Mouse (Mus musculus) CD4-positive, CD25-positive, alpha-beta regulatory T cell, adult 4 months (primary cell): ENCODE data around the gene BC035947. TPM values are rescaled to one million over a fixed set of nuclear protein-coding genes. Genes with fewer than 3 reads are reported as not detected.
"Not testable (repeated sequence)": the region's sequence is repeated elsewhere in the genome, so short reads cannot be mapped to it uniquely, and the experiment has no call there.

Source experiments
- ATAC-seq: one replicate; pipeline ENCODE4 v1.8.0; 2017
- polyA plus RNA-seq, 2 experiments: library from polyadenylated mRNA; unstranded; fragments of 100-300 nt; shearing (Covaris generic); gene quantifications; one replicate each; pipeline ENCODE4 v1.2.1; 2017

The BC035947 gene
- polyA plus RNA-seq, result under 1 TPM in 1 of 2 experiments, not detected in 1; 0.11 TPM

DNA sequence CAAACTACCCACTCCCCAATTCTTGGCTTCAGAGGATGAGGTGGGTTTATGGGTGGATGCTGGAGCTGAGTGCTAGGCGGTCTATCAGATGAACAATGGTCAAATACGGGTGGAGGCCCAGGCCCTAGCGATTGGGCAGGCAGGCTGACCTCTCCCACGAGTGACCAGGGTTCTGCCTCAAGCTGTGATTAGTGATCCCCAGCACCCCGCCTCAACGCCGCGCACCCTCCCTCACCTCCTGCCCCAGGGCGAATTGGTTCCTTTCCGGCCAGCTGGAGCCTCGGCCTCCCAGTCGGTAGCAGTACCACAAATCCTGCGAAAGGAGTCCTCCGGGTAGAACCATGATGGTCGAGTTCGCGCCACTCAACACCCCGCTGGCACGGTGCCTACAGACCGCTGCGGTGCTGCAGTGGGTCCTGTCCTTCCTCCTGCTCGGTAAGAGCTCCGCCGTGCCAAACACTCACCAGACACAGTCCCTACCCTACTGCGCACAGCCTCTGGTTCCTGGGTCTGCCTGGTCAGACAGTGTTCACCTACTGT, at the start of gene BC035947:
BC035947 (minus strand) TSS at position 538 of the 540 bp plus-strand sequence.
- no peak for ATAC-seq

DNA sequence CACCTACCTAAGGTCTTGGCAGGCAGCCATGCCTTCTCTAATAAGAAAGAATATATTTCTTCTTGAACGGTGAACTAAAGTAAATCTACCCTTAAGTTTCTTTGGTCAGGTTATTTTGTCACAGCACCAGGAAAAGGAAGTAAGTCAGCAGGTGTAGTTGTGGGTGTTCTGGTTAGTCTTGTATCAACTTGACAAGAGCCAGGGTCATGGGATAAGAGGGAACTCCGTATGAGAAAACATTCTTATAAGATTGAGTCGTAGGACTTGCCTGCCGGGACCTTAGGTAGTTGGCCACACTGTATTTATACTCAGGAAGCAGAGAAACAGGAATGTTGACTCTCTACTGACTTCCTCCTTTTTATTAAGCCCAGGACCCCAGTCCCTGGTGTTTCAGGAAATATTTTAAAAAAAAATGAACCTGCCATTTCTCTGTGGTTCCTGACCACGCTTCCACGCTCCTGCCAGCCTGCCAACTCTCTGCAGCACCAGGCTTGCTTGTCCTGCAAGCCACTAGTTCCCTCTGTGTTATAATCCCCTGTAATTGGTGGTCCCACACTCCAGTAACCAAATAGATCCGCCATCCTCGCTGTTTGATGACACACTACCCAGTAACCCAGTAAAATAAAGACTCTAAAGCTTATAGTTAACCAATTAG, 42.2 kb upstream of the BC035947 start:
- no peak for ATAC-seq

DNA sequence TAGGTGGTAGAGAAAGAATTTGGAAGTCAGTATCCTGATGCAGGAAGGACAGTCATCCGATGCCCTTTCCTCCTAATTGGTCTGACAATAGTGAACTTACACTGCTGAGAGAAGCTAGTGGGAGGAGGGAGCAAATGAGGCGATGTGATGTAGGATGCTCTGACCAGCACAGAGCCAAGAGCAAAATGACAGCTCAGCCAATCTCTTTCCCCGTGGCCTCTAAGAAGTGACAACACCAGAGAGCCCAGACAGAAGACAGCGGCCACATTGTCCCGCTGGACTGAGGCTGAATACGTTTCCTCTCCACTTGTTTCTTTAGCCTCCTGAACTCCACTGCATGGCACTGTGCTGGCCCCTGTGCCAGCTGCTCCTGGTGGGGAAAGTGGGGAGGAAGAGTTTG, 37.0 kb upstream of the BC035947 start:
- no peak for ATAC-seq

DNA sequence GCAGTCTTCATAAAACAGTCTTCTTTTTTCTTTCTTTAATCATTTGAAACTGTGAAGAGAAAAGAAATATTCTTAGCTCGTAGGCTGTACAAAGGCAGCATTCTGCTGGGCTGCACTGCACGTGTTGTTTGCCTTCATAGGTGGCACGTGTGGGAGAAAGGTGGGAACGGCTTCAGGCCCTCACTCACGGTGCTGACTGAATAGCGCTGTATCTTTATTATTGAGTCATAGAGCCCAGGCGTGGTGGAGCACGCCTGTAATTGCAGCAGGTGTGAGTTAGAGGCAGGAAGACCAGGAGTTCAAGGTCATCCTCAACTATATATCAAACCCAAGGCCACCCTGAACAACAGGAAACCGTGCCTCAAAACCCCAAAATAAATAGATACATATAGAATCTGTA, 34.3 kb upstream of the BC035947 start:
- ATAC-seq, result no peak

DNA sequence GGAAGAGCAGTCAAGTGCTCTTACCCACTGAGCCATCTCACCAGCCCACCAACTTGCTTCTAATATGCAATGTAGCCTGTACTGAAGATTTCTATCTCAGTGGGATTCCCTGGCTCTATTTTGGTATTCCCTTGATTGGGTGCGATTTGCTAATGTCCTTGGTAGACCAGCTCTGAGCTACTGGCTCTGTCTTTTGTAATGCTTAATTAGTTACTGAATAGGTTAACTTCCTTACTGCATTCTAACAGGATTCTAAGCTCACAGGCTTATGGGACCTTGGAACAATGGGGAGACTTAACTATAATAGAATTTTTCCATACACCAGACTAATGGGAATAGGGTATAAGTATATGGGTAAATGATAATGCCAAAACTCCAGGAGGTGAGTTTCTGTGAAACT, 31.7 kb upstream of the BC035947 start:
- ATAC-seq, result not testable (repeated sequence)

DNA sequence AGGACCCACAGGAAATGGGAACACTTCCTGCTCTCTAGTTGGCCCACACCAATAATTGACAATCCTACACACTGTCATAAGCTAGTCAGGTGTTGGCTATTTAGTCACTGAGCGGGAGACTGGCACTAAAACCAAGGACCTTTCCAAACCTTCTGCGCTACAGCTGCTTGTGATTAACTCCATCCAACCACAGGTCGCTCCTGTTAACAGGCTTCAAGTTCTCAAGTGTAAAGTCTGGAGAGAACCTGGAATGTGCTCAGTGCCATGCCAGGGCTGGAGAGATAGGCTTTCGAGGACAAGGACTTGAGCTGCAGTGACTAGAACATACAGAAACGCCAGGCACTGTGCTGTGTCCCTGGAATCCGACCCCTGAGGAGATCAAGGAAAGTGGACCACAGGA, 27.2 kb upstream of the BC035947 start:
- no peak for ATAC-seq

DNA sequence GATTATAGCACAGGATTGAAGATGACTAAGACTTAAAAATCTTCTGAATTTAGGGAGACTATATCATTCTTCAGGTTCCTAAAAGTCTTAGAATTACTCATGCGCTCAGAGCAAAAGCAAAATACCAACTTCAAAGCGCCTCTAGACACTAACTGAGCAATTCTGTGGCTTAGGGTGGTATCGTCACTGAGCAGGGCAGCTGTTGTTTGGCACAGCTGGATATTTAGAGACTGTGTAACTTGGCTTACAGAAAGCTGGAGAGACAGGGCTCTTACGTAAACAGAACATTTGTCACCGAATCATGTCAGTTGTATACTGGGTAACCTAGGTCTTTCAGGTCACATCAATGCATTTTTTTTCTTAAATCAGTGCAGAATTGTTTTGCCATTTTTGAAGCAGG, 26.4 kb upstream of the BC035947 start:
- peak; percentile 36 for ATAC-seq

DNA sequence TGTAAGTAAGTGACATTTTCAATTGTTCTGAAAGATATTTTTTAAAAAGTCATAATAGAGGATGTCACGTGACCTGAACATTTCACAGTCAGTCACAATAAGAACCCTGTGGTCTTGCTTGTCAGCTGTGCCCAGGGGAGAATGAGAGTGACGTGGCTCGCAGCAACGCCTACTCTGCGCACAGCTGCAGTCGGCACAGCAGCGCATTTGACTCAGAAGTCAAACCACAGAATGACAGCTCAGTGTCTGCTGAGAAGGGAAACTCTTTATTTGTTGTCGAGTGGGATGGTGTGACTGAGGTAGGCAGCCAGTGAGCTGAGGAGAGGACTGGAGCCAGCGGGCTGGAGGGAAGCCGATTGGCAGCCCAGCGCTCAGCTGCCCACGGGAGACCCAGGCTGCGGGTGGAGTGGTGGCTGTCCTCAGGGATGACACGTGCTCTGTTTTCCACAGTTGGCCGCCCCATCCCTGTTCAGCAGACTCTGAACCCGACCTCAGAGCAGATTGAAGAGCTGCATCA, 25.6 kb upstream of the BC035947 start:
- peak; percentile 91 for ATAC-seq

DNA sequence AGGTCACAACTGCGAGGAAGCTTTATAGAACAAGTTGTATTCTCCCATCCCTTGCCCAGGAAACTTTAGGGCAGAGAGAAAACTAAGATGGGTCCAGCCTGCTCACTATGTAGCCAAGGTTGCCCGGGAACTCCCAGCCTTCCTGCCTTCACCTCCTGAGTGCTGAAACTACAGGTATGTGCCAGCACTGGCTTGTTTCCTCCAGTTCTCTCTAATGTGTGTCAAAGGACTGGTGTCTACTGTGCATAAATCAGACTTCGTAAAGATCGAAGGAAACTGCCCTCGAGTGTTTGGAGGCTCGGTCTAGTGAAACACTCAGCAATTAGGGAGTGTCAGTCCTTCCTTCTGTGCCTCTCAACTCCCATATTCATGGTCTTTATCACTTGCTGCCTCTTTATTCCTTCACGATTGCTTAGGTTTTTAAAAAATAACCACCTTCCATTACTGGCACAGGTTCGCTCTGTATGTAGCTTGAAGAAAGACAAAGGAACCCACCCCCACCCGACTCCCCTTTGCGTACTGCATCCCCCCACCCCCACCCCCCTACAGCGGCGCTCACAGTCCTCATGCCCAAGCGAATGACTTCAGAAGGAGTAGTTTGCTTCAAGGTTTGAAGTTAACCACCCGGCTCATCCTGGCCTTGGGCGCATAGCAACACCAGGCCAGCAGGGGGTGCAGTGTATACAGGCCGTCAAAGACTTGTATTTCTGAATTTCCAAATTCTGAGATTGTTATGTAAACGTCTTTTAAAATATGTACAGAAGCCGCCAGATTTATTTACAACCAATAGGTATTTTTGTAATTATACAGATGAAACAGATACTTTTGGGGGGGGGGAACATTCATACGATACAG, 24.6 kb upstream of the BC035947 start:
- peak; percentile 41 for ATAC-seq

DNA sequence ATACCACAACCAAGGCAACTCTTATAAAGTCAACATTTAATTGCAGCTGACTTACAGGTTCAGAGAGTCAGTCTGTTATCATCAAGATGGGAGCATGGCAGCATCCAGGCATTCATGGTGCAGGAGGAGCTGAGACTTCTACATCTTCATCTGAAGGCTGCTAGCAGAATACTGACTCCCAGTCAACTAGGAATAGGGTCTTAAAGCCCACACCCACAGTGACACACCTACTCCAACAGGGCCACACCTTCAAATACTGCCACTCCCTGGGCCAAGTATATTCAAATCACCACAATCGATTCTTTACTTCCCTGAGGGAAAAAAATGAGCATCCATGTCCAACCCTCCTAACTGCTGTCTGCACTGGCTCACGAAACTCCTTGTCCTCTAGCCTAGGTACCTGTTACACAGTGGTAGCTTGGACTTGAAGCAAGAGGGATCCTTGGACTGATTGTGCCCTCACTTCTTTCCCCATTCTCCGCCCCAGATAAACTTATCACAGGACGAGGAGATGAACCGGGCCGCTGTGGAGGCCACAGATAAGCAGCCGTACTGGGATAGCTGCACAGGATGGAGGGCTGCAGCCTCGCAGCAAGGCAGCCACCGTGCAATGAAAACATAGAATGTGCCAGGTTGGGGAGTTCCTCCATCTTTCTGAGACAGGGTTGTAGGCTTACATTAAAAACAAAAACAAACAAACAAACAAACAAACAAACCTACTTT, 22.6 kb upstream of the BC035947 start:
- no peak for ATAC-seq

DNA sequence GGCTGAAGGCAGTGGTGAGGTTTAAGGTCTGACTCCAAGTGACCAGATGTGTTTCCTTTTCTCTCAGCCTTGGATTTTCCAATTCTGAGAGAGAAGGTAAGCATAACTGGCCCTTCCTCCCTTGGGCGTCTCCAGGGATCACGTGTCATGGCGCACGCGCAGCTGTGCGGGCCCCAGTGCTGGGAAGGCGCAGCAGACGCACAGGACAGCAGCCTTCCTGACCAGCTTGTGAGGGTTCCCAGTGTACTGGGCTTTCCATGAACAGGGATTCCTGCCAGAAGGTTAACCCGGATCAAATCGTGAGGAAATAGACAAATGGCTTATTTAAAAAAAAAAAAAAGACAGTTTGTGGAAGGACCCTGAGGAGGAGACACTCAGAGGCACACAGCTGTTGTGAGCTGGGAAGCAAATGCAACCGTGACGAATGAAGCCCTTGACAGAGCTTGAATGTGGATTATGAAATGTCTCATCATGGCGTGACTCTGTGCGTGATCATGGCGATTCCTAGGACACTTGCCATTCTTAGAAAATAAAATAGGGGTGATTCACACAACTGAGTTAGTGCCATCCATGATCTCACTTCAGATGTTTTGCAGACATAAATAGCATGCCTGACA, 20.3 kb upstream of the BC035947 start:
- no peak for ATAC-seq

DNA sequence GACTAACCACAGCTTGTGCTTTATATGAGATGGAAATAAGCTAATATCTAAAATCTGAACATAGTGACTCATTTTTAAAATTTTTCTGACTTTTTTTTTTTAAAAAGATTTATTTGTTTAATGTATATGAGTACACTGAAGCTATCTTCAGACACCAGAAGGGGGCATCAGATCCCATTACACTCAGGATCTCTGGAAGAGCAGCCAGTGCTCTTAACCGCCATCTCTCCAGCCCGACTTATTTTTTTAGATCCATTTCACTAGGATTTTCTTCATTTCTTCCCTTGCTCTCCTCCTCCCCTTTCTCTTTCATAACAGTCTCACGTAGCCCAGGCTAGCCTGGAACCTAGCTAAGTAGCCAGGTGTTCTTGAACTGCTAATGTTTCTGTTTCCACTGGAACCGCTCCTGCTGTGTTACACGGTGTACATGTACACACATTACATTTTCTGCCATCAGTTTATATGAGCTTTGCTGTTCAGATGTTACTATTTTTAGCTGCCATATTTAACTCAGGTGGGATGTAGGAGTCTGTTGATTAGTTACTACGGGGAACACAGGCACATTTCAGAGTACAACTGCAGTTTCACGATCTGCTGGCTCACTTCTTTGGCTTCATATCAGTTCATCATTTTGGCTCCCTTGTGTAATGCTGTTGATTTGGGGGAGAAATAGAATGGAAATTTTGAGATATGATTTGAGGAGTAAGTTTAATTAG, 18.7 kb upstream of the BC035947 start:
- no peak for ATAC-seq

DNA sequence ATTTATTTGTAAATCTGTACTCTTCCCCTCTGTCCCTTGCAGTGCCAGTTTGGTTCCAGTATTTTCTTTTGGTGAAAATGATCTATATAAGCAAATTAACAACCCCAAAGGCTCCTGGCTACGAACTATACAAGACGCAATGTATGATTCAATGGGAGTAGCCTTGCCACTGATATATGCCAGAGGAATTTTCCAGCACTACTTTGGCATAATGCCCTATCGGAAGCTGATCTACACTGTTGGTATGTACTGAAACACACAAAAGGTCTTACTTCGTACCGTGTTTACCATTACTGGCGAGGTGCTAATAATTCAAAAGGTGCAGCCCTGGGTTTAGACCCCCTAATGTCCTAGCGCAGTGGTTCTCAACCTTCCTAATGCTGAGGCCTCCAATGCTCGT, 17.1 kb upstream of the BC035947 start:
- ATAC-seq, result no peak

DNA sequence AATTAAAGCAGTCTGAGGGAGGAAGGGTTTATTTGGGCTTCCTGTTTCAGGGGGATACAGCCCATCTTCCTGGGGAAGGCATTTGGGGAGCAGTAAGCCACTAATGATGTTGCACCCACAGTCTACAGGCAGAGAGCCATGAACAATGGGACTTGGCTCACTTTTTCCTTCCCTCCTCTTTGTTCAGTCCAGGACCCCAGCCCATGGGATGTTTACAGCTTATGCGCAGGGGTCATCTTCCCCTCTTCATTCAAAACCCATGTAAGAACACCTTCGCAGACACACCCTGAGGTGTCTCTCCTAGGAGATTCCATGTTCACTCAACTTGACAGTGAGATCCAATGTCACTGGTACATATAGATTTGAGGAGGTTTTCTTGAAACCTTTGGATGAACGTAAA, 16.4 kb upstream of the BC035947 start:
- no peak for ATAC-seq

DNA sequence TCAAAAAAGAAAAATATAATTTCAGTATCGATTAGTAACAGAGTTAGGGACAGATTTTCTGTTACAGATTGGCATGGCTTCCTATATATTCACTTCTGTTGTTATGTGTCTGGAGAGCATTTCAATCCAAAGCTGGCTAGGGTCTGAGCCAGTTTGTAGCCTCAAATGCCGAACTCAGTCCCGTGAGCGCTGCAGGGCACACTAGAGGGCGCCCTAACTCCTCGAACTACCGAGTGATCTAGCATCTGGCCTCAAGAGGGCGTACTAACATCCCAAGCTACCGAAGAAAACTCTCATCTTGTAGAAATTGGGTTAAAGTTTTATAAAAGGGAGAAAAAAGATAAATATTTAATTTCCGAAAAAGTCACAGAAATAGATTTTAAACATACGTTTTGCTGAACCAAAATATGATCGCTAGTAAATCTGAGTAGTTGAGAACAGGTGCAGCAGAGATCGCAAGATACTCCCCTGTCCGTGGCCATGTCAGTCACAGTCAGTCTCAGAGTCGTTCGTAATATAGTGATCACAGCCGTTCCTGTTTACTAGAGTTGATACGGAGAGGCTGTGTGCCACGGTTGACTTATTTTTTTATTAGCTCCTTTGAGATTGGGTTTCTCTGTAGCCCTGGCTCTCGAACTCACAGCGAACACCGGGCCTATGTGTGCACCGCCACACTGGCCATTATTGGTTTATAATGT, 13.4 kb upstream of the BC035947 start:
- peak; percentile 81 for ATAC-seq

DNA sequence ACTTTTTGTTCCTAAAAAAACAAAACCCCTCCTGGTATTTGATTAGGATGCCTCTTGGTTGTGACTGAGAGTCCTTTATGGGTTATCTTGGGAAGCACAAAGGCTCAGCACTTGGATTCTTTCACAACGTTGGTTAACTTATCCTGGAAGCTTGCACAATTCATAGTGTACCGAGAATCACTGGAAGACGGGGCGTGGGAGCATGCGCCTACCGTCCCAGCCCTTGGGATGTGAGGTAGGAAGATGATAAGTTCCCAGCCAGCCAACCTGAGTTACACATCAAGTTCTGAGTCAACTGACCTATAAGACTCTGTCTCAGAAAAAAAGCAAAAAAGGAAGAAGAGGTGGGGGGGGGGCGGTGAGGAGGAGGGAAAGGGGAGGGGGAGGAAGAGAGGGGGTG, 6.9 kb upstream of the BC035947 start:
- no peak for ATAC-seq

DNA sequence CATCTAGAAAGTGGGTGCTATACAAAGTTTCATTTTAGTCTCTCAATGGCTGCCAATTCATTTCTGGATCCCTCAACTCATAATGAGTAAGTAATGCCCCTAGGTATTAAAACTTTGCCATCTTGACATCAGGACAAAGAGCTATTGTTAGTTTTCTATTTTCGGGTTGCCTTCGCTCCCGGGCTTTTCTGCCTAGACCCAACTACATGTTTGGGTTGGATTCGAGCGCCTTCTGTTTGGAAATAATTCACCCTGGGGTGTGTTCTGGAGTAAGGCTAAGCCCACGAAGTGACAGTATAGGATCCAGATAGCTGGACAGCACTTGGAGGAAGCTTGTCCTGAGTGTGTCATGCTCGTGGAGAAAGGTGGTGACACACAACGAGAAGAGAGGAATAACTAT, 798 bp upstream of the BC035947 start:
- no peak for ATAC-seq

DNA sequence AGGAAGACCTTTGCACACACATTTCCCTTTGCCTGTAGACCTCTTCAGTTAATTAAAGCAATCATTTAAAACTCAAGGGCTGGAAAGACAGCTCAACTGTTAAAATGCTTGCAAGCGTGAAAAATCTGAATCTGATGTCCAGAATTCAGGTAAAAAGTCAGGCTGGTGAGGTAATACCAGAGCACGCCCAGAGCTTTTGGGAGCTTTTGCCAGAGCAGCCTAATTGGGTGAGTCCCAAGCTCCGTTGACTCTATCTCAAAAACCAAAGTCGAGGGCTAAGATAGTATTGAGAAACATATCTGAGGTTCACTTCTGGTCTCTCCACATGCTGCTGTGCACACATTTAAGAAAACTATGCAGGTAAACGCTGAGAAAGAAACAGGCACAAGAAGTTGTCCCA, 1.1 kb downstream of the BC035947 start, which contains the start of gene Mogat1:
Mogat1 (plus strand) TSS at position 130 of the 400 bp plus-strand sequence.
- ATAC-seq, result no peak

DNA sequence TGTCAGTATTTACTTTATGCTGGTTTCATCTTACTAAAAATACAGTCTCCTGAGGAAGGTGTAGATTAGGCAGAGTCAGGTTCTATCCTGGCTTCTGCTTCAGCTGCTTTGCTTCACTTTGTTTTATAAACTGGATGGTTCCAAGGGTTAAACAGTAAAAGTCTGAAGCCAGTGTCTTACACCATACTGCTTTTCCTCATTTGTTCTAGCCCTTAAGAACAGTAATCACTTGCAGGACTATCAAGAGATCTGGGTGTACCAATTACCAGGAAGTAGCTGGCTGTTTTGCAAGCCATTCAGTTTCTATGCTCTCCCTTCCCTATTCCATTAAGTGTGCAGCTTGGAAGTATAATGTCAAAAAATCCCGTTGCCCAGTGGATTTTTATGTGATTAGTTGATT, 4.8 kb downstream of the BC035947 start:
- no peak for ATAC-seq

DNA sequence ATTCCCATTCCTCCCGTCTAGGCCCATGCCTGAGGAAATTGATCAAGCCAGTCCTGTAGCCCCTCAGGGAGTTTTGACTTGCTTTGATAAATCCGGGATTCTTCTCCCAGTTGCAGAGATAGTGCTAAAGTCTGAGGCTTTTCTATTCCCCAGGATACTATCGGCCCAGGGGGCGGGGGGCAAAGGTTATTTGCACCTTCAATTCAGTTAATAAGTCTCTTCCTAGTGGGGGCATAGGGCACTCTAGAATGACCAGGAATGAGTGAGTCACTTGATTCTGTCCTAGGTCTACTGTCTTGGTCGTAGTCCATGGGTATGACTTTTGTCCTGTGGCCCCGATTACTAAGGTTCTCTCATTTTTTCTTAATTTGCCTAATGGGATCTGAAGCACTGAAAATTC, 9.4 kb downstream of the BC035947 start:
- ATAC-seq, result no peak

DNA sequence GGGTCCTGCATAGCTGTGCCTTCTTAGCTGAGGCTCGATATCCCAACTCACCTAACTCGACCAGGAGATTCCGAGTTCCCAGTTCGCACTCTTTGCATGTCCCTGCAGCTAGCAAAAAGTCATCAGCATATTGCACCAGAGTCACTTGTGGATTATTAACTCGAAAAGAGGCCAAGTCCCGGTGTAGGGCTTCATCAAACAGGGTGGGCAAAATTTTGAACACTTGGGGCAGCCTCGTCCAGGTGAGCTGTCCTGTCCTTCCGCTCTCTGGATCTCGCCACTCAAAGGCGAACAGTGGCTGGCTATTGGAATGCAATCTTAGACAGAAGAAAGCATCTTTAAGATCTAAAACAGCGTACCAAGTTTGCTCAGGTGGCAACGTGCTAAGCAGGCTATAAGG, 10.1 kb downstream of the BC035947 start:
- ATAC-seq, result not testable (repeated sequence)
